Mouse (Mus musculus): ENCODE measurements around the gene Gkn1.

Gkn1 gene

DNA sequence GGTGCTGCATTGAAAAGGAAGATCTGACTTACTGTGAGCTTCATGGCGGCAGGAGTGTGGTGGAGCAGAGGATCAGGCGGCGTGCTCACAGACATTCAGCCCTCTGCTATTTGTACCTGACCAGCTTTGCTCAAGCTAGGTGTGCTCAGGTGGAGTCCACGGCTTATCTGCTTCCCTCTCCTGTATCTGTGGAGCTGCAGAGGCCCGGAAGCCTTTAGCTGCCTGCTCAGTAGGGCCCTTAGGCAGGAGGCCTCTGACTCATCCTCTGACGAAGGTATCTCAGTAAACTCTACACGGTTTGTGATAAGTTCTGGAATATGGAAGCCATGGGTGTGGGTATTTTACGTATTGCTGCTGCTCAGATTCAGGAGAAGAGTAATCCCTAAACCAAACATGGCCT is at the start of gene Gkn1:
Gkn1 (minus strand) TSS at position 114 of the 400 bp plus-strand sequence.
- no peak for ATAC-seq (ENCODE audit: low TSS enrichment)

DNA sequence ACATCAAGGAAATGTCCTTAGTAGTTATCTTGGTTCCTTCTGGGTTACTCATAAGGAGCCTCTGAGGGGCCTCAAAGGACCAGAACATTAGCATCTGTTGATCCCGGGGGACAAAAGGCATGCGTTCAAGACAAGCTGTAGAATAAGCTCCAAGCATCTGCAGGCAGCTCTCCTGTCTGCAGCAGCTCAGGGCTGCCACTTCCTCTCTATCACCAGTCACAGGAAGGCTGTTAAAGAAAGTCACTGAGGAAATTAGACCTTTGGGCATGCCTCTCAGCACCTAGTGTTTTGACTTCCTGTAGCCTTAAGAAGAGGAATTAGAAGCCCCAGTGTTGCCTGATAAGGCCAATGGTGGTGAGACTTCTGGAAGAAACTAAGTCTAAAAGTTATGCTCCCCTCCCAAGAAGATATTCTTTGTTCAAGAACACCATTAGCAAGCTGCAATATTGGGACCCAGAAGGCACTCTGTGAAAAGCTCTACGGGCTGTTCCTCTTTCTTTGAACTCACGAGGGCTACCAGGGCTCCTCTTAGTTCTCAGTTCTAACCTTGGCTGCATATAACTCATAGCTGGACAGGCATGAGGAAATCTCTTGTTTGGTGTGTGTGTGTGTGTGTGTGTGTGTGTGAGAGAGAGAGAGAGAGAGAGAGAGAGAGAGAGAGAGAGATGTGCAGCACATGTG is 49.3 kb upstream of the Gkn1 start:
- ATAC-seq (ENCODE audit: low TSS enrichment): no peak

DNA sequence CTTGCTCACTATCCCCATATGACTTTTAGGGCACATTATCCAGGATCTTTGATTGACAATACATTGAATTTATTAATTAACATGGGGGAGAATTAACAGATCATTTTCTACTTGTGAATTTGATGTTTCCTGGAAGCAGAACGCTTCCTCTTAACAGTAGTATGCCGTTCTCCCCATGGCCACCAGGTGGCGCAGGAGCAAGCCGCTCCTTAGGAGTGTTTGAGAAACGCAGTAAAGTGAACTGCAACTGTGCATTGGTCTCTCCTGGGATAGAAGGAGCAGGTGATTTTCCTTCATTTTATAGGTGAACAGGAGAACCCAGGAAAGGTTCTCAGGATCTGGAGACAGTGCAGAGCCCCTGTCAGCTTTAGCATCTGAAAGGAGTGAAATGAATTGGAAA is 48.4 kb upstream of the Gkn1 start:
- peak; percentile 83 for ATAC-seq (ENCODE audit: low TSS enrichment)

DNA sequence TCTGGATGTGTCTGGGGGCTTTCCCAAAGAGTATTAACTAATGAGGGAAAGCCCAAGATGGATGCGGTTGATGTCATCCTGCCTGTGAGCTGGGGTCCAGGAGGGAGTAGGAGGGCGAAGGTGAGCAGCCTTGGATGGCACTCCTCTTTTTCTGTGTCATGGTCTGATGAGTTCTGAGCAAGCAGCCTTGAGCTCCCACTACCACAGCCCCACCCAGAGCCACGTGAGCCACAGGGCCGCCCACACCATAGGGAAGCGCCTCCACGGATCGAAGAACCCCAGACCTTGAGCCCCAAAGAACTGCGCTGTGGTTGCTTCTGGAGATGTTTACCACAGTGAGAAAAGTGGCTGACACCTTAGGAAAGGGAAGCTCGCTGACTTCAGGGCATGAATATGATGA is 44.0 kb upstream of the Gkn1 start:
- no peak for ATAC-seq (ENCODE audit: low TSS enrichment)

DNA sequence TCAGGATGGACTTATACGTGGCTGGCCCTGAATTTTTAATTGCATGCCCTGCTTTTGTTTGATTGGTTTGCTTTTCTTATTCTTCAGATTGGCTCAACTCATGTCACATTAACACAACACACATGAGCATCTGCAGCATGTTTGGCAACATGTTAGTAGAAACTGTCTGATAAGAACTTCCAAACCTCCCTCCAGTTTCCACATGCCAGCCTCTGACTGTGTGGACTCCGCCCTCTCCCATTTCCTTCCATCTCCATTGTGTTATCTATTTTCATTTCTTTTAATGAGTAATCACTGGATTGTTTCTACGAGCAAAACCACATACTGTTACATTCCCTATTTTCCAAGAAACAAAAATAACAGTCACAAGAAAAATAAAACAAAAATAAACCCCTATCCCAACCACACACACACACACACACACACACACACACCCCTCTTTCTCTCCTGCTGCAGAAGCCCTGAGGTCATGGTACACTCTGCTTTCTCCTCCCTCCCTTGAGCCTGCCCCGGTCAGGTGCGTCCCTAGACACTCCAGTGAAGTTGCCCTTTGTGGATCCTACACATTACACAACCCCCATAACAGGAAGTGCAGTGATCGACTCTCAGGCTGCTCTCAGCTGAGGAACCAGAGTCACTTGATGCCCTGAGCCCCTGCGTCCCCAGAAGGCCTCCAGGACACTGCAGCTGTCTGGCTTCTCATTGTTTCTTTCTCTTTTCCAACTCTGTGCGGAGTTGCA is 42.9 kb upstream of the Gkn1 start:
- no peak for ATAC-seq (ENCODE audit: low TSS enrichment)

DNA sequence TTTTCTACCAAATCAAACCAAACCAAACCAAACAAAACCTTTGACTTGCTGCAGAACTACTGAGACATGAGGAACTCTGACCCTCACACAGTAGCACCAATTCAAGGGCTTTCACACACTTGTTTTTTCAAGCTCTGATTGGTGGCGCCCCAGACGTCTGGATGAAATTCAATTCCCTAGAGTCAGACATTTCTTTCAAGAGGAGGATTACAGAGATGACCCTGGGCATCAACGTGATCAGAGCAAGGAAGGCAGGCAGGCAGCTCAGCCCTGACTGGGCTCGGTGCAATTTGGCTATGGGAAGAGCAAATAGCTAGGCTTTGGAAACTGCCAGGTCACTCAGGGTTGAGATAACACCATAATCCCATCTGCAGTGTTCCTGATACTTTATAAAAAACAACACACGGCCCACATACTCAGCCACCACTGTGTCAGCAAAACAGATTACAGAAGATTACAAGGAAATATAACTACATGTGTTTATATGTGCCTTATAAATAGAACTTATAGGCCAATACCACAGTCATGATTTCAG is 38.8 kb upstream of the Gkn1 start:
- no peak for ATAC-seq (ENCODE audit: low TSS enrichment)

DNA sequence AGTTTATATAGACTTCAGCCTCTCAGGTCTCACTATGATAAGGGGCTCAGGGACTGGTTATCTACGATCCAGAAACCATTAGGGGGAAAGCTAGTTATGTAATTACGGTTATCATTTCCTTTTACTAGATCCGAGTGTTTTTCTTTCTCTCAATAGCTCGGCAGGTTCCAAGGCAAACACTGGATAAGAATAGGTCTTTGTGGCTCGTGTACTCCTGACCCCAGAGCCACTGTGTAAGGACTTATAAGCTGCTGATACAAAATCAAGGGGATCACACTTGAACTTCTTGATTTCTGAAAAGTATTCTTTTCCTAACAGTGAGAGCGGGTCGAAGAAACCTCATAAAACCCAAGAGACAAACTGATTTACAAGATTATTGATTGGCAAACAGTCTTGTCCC is 38.1 kb upstream of the Gkn1 start, which contains the start of gene Gkn3:
Gkn3 (minus strand) TSS at position 59 of the 400 bp plus-strand sequence.
- ATAC-seq (ENCODE audit: low TSS enrichment): no peak

DNA sequence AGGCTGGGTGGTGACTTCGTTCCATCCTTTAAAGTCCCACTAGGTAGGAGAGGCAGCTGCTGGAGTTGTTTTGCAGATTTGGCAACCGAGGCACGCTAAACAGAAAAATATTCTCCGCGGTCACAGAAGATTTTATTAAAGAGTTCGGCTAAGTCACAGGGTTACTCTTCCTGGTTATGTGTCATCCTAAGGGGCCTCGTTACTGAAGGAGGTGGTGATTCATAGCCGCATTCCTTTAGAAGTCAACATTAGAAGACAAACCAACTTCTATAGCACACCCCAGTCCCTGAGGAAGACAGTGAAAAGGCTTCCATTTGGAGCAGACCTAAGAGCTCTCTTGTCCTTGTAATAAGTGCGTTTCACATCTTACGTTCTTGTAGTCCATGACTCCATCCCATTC is 35.9 kb upstream of the Gkn1 start:
- ATAC-seq (ENCODE audit: low TSS enrichment): no peak

DNA sequence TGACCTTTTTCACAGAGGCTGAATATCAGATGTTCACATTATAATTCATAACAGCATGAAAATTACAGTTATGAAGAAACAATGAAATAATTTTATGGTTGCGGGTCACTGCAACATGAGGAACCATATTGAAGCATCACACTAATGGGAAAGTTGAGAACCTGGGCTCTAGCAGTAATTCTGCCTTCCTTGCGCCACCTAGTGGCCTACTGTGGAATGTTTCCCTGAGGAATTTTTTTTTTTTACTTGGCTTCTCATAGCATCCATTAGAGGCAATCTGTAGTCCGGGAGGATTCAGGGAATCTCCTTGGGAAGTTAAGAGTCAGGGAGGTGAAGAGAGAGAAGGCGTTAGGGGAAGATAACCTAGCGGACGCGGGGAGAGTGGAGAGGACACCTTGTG is 35.5 kb upstream of the Gkn1 start:
- ATAC-seq (ENCODE audit: low TSS enrichment): peak; percentile 66

DNA sequence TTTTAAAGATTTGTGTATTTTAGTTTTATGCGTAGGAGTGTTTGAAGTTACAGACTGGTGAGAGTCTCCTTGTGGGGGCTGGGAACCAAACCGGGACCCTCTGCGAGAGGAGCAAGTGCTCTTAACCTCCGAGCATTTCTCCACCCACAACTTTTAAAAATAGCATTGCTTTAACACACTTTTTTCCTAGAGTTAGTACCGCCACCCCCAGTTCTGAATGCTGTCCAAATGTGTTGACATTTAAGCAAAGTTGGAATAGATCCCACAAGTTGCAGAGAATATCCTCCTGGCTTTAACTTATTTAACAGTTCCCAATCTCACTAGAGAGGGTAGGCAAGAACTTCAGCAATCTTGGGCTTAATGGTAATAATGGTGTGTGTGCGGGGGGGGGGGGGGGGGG is 34.0 kb upstream of the Gkn1 start:
- ATAC-seq (ENCODE audit: low TSS enrichment): no peak

DNA sequence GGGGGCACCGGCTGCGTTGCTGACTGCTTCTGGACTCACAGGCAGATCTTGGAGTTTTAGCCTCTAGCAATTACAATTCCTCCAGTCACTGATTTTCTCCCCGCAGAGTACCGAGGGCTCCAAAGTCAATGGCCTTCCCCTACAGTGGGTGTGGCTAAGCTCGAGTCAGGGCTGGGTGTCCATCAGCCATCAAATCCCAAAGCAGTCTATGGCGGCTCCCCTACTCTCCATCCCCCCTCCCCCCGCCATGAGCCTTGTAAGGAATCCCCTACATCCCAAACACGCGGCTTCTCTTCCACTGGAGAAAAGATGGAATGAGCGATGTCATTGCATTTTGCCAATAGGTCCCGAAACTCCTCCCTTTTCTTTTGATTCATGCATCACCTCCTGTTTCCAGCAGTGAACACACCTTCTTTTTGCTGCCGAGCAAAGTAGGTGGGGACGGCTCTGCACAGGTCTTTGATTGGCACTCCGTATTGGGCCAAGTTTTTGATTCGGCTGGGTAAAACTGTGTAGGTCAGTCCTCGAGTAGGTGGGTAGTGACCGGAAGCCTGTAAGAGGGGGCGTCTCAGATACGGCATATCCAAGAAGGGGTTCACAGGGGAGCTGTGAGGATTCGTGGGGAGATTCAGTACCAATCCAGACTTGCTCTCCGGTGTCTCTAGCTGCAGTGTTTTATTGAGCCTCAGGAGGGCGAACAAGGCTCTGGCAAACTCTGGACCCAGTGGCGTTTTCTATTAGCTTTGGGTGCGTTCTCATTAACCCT is 33.4 kb upstream of the Gkn1 start:
- peak; percentile 82 for ATAC-seq (ENCODE audit: low TSS enrichment)

DNA sequence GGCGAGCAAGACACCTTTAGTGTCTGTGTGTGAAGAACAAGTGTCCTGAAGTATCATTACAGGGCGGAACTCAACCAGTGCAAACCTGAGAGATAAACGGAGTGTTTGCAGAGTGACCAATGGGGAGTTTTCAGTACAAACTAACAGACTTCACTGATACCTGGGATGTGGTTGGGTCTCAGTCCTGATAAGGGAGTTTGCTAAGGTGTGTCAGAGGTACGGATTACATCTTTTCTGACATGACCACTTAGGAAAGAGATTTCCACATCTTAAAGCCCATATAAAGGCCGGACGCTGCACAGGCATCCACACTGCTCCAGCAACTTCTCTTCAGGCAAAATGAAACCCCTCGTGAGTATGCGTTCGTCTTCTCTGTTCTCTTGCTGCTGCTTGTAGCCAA is 22.3 kb upstream of the Gkn1 start, which contains the start of gene Gkn2:
Gkn2 (plus strand) TSS at position 301 of the 400 bp plus-strand sequence.
- ATAC-seq (ENCODE audit: low TSS enrichment): no peak

DNA sequence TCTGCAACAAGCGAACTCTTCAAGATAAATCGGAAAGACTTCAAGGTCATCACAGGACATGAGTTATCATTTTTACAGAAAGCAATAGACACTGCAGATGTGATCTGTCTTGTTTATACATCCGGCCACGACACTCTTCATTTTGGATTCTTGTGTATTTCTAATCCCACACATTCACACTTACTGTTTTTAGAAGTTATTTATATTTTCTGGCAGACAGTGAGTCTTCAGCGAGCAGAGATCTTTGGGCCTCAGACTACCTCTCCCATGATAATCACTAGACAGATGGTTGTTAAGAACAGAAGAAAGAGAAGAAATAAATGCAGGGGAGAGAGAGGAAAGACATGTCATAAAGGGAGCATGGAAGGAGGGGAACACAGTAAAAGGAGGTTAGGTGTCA is 18.5 kb upstream of the Gkn1 start:
- peak; percentile 79 for ATAC-seq (ENCODE audit: low TSS enrichment)

DNA sequence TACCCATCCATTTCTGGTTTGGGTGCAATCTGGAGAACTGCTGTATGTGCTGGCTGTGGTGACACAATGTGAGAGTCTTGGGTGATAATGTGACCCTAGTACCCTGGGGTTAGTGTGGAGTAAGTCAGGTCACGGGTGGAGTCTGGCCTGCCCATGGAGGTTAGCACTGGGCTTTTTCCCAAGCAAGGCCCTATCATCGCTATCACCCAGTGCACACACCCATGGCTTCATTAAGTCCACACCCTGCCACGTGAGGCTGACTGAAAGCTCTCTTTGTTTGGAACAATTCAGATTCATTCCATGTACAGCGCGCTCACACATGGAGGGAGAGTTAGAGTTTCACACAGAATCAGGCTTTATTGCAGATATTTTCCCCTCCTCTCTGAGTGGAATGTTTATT is 3.7 kb upstream of the Gkn1 start:
- peak; percentile 38; the same call in 1 of the 2 replicates for ATAC-seq (ENCODE audit: low TSS enrichment)

DNA sequence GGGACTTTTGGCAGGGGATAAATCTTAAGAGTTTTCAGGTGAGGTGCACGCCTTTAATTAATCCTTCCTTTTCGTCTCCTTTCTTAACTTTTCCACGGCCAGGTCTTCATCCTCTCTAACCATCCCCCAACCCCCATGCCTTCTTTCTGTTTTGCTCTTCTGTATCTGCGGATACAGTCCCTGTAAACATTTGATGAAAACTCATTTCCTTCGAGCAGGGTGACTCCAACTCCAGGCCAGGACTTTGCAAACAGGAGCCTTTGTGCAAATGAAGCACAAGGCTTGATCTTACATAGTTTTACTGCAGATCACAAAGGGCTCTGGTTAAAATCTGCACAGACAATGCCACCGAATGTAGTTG is 14.8 kb downstream of the Gkn1 start:
- ATAC-seq (ENCODE audit: low TSS enrichment): 0 out of 2 replicates have a peak, but pooled peaks have one; percentile 16

DNA sequence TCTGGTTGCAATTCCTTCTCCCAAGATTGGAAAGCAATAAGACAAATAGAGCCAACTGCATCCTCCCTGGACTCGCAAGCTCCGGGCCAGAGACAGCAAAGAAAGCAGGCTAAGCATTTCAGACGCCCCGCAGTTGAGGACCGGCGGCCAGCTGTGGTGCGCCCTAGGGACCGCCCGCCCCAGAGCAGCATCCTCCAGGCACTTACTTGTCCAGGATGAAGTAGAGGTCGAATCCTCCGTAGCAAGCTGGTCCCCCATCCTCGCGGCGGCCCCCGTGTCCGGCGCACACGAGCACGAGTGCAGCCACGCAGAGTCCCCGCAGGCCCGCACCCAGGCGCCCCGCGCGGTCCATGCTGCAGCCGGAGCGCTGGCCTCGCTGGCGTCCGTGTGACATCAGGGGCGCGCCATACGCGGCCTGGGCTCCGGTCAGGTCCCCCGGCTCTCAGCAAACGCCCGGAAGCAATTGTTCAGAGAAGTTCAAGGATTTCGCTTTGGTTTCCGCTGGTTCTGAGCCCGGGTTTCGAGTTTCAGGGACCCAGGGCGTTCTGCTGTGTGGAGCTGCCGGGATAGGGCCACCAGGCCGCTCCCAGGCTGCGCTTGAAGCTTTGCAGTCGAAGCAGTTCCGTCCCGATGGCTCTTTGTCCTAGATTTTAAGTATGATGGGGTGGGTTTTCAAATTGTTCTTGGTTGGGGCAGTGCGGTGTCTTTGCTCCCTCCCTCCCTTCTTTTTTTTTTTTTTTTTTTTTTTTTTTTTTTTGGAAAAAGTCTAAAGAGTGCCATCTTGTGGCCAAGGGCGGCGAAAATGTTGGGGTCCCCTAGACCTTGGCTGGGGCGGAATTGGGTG is 15.4 kb downstream of the Gkn1 start, which contains the start of gene Antxr1:
Antxr1 (minus strand) TSS at position 731 of the 844 bp plus-strand sequence.
- ATAC-seq (ENCODE audit: low TSS enrichment): peak; percentile 64

DNA sequence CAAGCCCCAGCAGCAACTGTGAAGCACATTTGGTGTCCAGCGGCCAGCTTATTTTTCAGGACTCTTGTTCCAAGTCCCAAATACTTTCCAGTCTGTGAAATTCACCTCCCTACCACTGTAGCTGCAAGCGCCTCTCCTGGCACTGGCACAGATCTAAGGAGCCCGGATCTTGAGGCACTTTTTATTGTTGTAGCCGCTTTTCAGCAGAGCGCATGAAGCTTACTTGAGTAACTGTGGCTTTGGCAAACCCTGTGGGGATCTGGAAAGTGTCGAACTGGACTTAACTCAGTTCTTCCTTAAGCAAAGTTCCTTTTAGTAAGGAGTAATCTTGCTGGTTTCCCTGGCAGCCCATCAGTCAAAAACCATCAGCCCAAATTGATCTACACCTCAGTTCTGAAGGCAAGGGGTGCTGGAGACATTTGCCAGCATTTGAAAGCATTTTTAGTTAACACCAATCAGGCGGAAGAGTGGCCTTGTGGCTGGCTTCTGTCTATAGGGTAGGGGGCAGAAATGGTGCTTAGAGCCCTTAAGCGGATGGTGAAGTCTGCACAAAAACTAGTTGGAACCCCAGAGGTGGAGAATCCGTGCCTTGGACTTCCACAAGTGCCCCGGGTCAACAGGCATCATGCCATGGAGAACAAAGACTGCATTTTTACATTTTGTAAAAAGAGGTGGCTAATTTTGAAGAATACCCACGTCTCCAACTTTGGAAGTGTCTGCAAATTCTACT is 16.2 kb downstream of the Gkn1 start:
- peak; percentile 73 for ATAC-seq (ENCODE audit: low TSS enrichment)

DNA sequence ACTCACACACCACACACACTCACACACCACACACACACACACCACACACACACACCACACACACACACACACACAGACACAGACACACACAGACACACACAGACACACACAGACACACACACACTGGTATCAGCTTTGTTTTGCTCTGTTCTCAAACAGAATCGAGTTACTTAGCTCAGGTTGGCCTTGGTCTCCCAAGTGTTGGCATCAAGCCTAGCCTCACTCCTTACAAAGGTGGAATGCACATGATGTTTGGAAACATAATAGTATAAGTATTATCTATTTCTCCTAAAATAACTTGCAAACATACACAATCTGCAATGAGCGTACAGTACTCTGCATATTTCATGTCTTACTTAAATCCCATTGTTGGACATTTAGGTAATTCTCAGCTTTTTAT is 18.4 kb downstream of the Gkn1 start:
- ATAC-seq (ENCODE audit: low TSS enrichment): no peak

DNA sequence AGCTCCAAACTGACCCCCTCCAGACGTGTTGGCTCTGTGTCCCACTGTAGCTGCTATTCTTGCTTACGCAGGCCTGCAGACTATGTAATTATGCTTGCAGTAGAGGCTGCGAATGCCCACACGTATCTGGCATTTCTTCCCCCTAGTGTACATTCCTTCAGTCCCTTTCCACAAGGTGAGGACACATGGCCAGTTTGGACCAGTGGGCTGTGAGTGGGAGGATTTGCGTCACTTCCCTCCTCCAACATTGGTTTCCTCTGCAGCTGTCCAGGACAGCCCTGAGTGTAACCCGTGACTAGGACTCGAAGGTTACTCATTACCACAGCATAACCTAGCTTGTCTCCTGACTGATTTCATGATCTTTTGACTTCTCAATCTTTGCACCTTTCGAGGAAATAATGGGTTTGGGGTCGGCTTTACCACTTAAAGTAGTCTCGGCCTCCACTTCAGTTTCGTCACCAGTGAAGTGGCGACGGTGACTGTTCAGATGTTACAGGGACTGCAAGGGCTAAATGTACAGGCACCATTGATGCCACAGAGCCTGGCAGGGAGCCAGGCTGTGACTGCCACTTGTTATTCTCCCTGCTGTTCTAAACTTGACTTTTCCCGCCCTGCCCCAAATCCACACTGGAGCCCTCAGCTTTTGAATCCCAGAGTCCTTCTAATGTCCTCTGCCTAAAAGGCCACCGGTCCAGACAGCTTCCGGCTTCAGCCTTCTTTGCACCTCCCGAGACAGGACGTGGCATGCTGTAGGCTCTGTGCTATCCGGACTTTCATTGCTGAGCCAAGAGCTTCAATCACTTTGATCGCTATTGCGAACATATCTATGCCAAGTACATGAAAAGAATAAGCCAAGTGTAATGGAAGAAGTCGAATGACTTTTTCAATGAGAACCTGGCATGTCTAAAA is 22.2 kb downstream of the Gkn1 start:
- ATAC-seq (ENCODE audit: low TSS enrichment): peak; percentile 60; the same call in 1 of the 2 replicates
